Mouse (Mus musculus) embryo, embryonic 11 days (tissue): ENCODE results near the gene Insl6.
A peak's percentile ranks its signal among the peaks of the same experiment; 100 is the strongest.

Source experiments
- DNase-seq: peaks from one replicate; pipeline ENCODE4 v3.0.0-alpha.2; 2015

Insl6 gene

GRCm38 (mm10) chr19:29325053-29325851, at the start of gene Insl6:
Gene Insl6, minus strand, starts transcription at chr19:29325356.
- peak; percentile 85 for DNase-seq

GRCm38 (mm10) chr19:29374947-29375346, 49.8 kb upstream of the Insl6 start:
- DNase-seq, result no peak

- no peak for DNase-seq
Observed at GRCm38 (mm10) chr19:29373438-29373837, 48.3 kb upstream of the Insl6 start.

- DNase-seq, result no peak
Observed at GRCm38 (mm10) chr19:29372621-29373020, 47.5 kb upstream of the Insl6 start.

GRCm38 (mm10) chr19:29372138-29372537, 47.0 kb upstream of the Insl6 start:
- no peak for DNase-seq

- no peak for DNase-seq
Observed at GRCm38 (mm10) chr19:29371284-29372081, 46.3 kb upstream of the Insl6 start.

GRCm38 (mm10) chr19:29370545-29371283, 45.6 kb upstream of the Insl6 start:
- DNase-seq, result no peak

GRCm38 (mm10) chr19:29370112-29370511, 45.0 kb upstream of the Insl6 start:
- DNase-seq, result no peak

GRCm38 (mm10) chr19:29368671-29369309, 43.6 kb upstream of the Insl6 start:
- DNase-seq, result no peak

GRCm38 (mm10) chr19:29368041-29368440, 42.9 kb upstream of the Insl6 start:
- DNase-seq, result no peak

GRCm38 (mm10) chr19:29366969-29367622, 41.9 kb upstream of the Insl6 start, which contains the start of the genes Plgrkt and Cd274:
Gene Plgrkt, minus strand, starts transcription at chr19:29367390.
Gene Cd274, plus strand, starts transcription at chr19:29367455.
- peak; percentile 76 for DNase-seq

GRCm38 (mm10) chr19:29366226-29366968, 41.2 kb upstream of the Insl6 start:
- no peak for DNase-seq

GRCm38 (mm10) chr19:29365105-29365504, 39.9 kb upstream of the Insl6 start:
- DNase-seq, result no peak

GRCm38 (mm10) chr19:29364076-29364475, 38.9 kb upstream of the Insl6 start:
- no peak for DNase-seq

GRCm38 (mm10) chr19:29363557-29363956, 38.4 kb upstream of the Insl6 start:
- DNase-seq, result no peak

GRCm38 (mm10) chr19:29362173-29362930, 37.2 kb upstream of the Insl6 start:
- DNase-seq, result no peak

- DNase-seq, result peak; percentile 94
Observed at GRCm38 (mm10) chr19:29361468-29362130, 36.4 kb upstream of the Insl6 start.

- DNase-seq, result no peak
Observed at GRCm38 (mm10) chr19:29360251-29360650, 35.1 kb upstream of the Insl6 start.

GRCm38 (mm10) chr19:29356281-29356680, 31.1 kb upstream of the Insl6 start:
- DNase-seq, result no peak
